Mouse (Mus musculus) embryonic facial prominence, embryonic 12.5 days (tissue): ENCODE measurements at regions not wholly inside any gene's neighbourhood (a gene's known extent, or its start where the extent isn't known, plus 50 kb on each side); places are given as distances from the start of the nearest gene placed in this dataset.
"Not testable (repeated sequence)": the region's sequence is repeated elsewhere in the genome, so short reads cannot be mapped to it uniquely, and the experiment has no call there.

ENCODE experiments used
- ATAC-seq: fragments of 200-750 bp; cut with Nextera tagmentation; 2 replicates; pipeline ENCODE4 v1.8.0; 2017; ENCODE audit not compliant: insufficient number of reproducible peaks, insufficient read depth, low FRiP score, low TSS enrichment
- H3K27ac ChIP-seq: fragments of 300-500 bp; sonication (generic); 2 replicates; pipeline ENCODE4 v1.5.1; 2016; ENCODE audit warnings: mild to moderate bottlenecking
- H3K27me3 ChIP-seq: fragments of 300-500 bp; sonication (generic); 2 replicates; pipeline ENCODE4 v1.6.1; 2016; ENCODE audit warnings: mild to moderate bottlenecking, moderate library complexity
- H3K36me3 ChIP-seq: fragments of 300-500 bp; sonication (generic); 2 replicates; pipeline ENCODE4 v1.6.1; 2016; ENCODE audit warnings: mild to moderate bottlenecking
- H3K4me1 ChIP-seq: fragments of 300-500 bp; sonication (generic); 2 replicates; pipeline ENCODE4 v1.6.1; 2016
- H3K4me2 ChIP-seq: fragments of 300-500 bp; sonication (generic); replicated peaks from 2 replicates; pipeline ENCODE4 v1.6.1; 2016; ENCODE audit warnings: mild to moderate bottlenecking, moderate library complexity
- H3K4me3 ChIP-seq: fragments of 300-500 bp; sonication (generic); 2 replicates; pipeline ENCODE4 v1.5.1; 2016; ENCODE audit warnings: mild to moderate bottlenecking
- H3K9ac ChIP-seq: fragments of 300-500 bp; sonication (generic); 2 replicates; pipeline ENCODE4 v1.6.1; 2016; ENCODE audit warnings: mild to moderate bottlenecking, moderate library complexity
- H3K9me3 ChIP-seq: fragments of 300-500 bp; sonication (generic); 2 replicates; pipeline ENCODE4 v1.6.1; 2016; ENCODE audit warnings: mild to moderate bottlenecking, moderate library complexity
- WGBS: fragments of 180-500 bp; shearing (Covaris S2); methylation state at CpG from one replicate; pipeline ENCODE4 v1.1.7; 2016; 5-methylcytosine and 5-hydroxymethylcytosine counted together

DNA sequence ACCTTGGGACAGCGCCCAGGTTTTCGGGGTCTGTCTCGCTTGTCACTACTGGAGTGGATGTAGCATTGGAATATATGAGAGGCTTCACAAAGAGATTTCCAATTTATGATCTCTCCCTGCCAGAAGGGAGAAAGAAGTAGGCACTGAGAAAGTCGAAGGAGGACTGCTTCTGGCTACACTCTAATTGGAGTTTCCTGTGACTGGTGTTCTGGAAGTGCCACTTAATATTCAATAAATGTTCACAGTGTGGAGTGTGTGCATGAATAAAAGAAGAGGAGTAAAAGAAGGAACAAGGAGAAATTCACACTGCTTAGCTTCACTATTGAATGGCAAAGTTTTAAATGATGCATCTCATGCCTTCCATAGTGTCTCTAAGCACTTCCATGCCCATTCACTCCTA is 77.1 kb upstream of the Arhgap42 start:
- Histone ChIP-seq H3K27me3 (no peaks in the 10 kb centered on the region), H3K4me1 (peaks cover 5% of the 10 kb centered on the region), H3K9ac (no peak overlapping the region), H3K4me2 (no peak overlapping the region), H3K27ac (no peak overlapping the region), H3K36me3 (no peaks in the 10 kb centered on the region), H3K4me3 (no peak overlapping the region), H3K9me3 (no peaks in the 10 kb centered on the region)
- WGBS: 87% methylated on average over 4 of the region's 4 CpGs
- no peak for ATAC-seq

DNA sequence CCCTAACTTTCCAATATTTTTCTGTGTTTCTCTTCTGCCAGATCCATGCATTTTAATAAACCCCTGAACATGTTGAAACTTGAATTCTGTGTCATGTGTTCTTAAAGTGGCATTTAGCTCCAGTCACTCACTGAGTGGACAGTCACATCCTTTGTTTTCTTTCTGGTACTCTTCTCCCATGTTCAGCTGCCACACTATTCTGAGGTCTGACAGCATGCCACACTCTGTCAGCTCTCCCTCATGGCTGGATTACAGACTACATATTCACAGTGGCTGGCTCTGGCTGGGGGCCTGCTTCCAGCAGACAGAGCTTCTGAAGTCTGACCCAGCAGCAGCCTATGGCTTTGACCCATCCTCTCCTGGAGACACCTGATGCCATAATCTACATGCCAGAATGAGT is 73.4 kb upstream of the Arhgap42 start:
- peaks cover 5% of the 10 kb centered on the region for H3K4me1 ChIP-seq
- no peaks in the 10 kb centered on the region for H3K36me3 ChIP-seq
- ATAC-seq: no peak
- H3K27ac ChIP-seq: no peak overlapping the region
- H3K4me3 ChIP-seq: no peak overlapping the region
- no peaks in the 10 kb centered on the region for H3K9me3 ChIP-seq
- H3K9ac ChIP-seq: no peak overlapping the region
- no peaks in the 10 kb centered on the region for H3K27me3 ChIP-seq
- no peak overlapping the region for H3K4me2 ChIP-seq

DNA sequence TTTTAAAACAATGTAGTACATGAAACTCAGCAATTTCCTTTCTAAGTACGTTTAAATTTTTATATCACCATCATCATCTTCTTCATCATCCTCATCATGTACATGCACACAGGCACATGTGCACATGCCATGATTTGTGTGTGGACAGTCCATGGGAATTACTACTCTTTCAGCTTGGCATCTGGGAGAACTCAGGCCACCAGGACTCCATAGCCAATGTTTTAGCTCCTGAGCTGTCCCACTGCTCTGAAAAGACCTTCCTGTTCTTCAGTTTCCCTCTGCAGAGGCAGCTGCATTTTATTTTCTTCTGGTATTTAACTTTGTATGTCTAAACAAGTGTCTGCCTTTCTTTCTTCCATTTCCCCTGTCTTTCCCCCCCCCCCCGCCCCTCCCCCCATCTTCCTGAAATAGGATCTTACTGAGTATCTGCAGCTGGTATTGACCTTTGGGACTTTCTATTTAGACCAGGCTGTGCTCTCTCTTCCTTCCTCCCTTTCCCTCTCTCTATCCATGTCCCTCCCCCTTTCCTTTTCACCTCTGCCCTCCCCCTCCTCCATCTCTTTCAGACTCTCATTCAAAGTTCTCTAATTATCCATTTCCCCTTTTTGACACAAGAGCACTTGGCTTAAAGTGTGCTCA is 72.8 kb upstream of the Arhgap42 start:
- ATAC-seq: no peak
- no peak overlapping the region for H3K4me3 ChIP-seq
- WGBS: 51% methylated on average over 2 of the region's 2 CpGs
- H3K4me1 ChIP-seq: peaks cover 5% of the 10 kb centered on the region
- H3K27me3 ChIP-seq: no peaks in the 10 kb centered on the region
- no peak overlapping the region for H3K27ac ChIP-seq
- no peaks in the 10 kb centered on the region for H3K9me3 ChIP-seq
- no peaks in the 10 kb centered on the region for H3K36me3 ChIP-seq
- no peak overlapping the region for H3K4me2 ChIP-seq
- no peak overlapping the region for H3K9ac ChIP-seq

DNA sequence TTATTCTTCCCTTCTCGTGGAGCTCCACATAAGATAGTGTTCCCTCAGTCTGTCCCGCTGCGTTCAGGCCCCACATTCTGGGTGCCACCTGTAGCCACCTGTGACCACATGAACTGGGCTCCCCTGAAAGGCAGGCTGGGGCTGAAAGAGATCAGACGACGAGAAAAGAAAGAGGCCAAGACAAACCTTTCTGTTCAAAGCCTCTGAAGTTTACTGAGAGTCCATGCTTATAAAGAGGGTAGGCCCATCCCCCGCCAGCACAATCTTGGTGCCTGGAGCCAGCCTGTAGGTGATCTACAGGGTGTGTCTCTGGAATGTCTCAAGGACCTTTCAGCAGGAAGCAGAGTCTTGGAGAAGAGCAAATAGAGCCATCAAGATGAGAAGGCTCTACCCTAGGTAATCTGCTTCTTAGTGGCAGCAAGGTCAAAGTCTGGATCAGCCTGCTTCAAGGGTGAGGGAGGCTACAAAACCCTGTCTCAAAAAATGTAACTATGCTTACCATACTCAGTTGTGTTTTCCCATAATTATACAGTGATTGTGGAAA is 72.2 kb upstream of the Arhgap42 start:
- H3K27ac ChIP-seq, H3K4me3 ChIP-seq, H3K36me3 ChIP-seq, H3K9me3 ChIP-seq, H3K27me3 ChIP-seq, H3K9ac ChIP-seq, ATAC-seq, H3K4me1 ChIP-seq, H3K4me2 ChIP-seq: not testable (repeated sequence)
- 70% methylated on average over 6 of the region's 6 CpGs for WGBS

DNA sequence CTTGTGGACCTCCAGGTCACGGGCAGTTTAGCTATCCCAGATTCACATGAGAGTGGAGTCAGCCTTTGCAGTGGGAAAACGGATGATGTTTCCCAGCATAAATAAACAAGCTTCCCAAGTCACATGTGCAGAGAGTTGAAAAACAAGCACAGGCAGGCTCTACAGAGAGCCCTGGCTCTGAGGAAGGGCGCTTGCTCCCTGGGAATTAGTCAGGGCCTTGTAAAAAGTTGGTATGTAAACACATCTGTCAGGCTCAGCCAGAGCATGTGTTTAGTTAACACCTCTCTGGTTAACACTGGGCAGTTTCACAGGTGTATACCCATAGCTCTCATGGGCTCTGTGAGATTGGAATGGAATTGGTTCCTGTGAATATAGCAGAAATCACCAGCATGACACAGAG is 51.9 kb upstream of the Arhgap42 start:
- 0 out of 2 replicates have a peak, but pooled peaks have one; percentile 52 for ATAC-seq
- Histone ChIP-seq H3K4me2 (no peak overlapping the region), H3K9ac (no peak overlapping the region), H3K4me3 (no peak overlapping the region), H3K36me3 (no peaks in the 10 kb centered on the region), H3K4me1 (no peaks in the 10 kb centered on the region), H3K27me3 (no peaks in the 10 kb centered on the region), H3K9me3 (no peaks in the 10 kb centered on the region), H3K27ac (no peak overlapping the region)
- 39% methylated on average over 3 of the region's 3 CpGs for WGBS

DNA sequence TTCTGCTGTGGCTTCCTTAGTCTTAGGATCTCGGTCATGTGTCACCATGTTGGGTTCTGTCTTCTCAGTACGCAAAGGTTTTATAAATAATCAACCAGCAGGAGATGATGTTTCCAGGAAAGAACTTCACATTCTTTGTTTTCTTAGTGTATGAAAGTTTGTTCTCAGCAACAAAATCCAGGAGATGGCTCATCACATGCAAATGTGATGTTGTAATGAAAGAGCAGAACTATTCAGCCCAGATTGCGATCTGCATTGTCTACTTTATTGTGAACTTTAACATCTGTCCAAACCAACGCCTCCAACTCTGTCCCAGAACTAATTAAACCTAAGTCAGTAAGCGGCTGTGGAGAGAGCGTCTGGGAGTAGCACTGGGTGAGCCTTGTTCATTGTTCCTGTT is 50.7 kb upstream of the Arhgap42 start:
- no peak for ATAC-seq
- Histone ChIP-seq H3K4me2 (no peak overlapping the region), H3K27me3 (no peaks in the 10 kb centered on the region), H3K9ac (no peak overlapping the region), H3K36me3 (no peaks in the 10 kb centered on the region), H3K9me3 (no peaks in the 10 kb centered on the region), H3K4me1 (no peaks in the 10 kb centered on the region), H3K4me3 (no peak overlapping the region), H3K27ac (no peak overlapping the region)
- WGBS: 64% methylated on average over 6 of the region's 6 CpGs
